ENCODE assay signal across 9 mouse cellular contexts in genomic region chr9:97322846-97323245, GRCm38 (mm10). TPM values are rescaled to one million over a fixed set of nuclear protein-coding genes. Genes with fewer than 3 reads are reported as not detected.
DNase-seq lines count a peak whose midpoint lies in the region; ATAC-seq lines count a peak whose summit lies in the region.
"Had no signal": no experiment of that assay in that cellular context is flagged by ENCODE, and none has a peak within 500 bp of the region (broad histone marks: within the 10 kb centered on the region; RNA-seq: fewer than 3 reads in every experiment).

No protein-coding gene starts in this region.

- peaks cover 5% of the 10 kb centered on the region; the same call in 1 of the 2 replicates for H3K27me3 ChIP-seq in heart, embryonic 12.5 days (replicated peaks)

- 61% methylated on average over 3 of the region's 3 CpGs for WGBS in heart, embryonic 12.5 days

- no peak overlapping the region for H3K9ac ChIP-seq in heart, embryonic 12.5 days

- H3K9me3 ChIP-seq in heart, embryonic 12.5 days (replicated peaks): 0 out of 2 replicates have a peak, but pooled peaks cover 4% of the 10 kb centered on the region

- no peak overlapping the region for H3K4me2 ChIP-seq in heart, embryonic 12.5 days

- peak; percentile 22 for DNase-seq in adrenal gland, postnatal 10 days
- no peak for DNase-seq in adrenal gland, postnatal 4 days (ENCODE audit: low spot score in 2 of 2)
- peak; percentile 68 for DNase-seq in layer of hippocampus, adult 11-12 months (ENCODE audit: low spot score)
- DNase-seq in layer of hippocampus, postnatal 10 days (ENCODE audit: low spot score in 2 of 2): no peak
- peak; percentile 60 for DNase-seq in ES-CJ7 (ENCODE audit: low read depth, low spot score)
- peak; percentile 34 for DNase-seq in telencephalon, adult 2 months (ENCODE audit: low read depth, low spot score)

- H3K4me3 ChIP-seq in heart, embryonic 12.5 days: no peak overlapping the region

- H3K27ac ChIP-seq in heart, embryonic 12.5 days (ENCODE audit: poor library complexity, severe bottlenecking): no peak overlapping the region
- H3K27ac ChIP-seq: macrophage had no signal

- ATAC-seq in granulocyte monocyte progenitor cell, adult 5-6 weeks (replicated peaks; ENCODE audit: poor library complexity, severe bottlenecking): peak; percentile 72
- no peak for ATAC-seq in heart, embryonic 12.5 days (ENCODE audit: insufficient number of reproducible peaks, low FRiP score)

- no peaks in the 10 kb centered on the region for H3K4me1 ChIP-seq in heart, embryonic 12.5 days (replicated peaks)

- H3K36me3 ChIP-seq in heart, embryonic 12.5 days: no peaks in the 10 kb centered on the region

RNA-seq across cellular contexts. Expression of gene Trim42, which starts 46.9 kb away (rescaled TPM):
- not detected for total RNA-seq in adrenal gland, postnatal 10 days (2021)
- not detected for total RNA-seq in adrenal gland, postnatal 4 days (2021)
- not detected for total RNA-seq in layer of hippocampus, postnatal 10 days (2021)
- not detected in 2 replicates for total RNA-seq in granulocyte monocyte progenitor cell, adult 5-6 weeks (2014; fragmentation: Nextera tagmentation)
- total RNA-seq in granulocyte monocyte progenitor cell, adult 5-6 weeks (2017): not detected in 2 replicates
- not detected in 2 replicates for polyA plus RNA-seq in heart, embryonic 12.5 days (2016; fragmentation: Nextera tagmentation; extraction: Ambion mirVana)
- polyA plus RNA-seq: macrophage had no signal

Comparison
In these comparisons a context has a peak if more than half of its experiments do, and no peak if none do; other contexts are left out.
1. DNase-seq: peak in adrenal gland, postnatal 10 days (single experiment), layer of hippocampus, adult 11-12 months (single experiment), ES-CJ7 (single experiment) and telencephalon, adult 2 months (single experiment); none in adrenal gland, postnatal 4 days (0 of 2) and layer of hippocampus, postnatal 10 days (0 of 2).